ENCODE assay signal across 11 mouse cellular contexts in genomic region chr11:55069023-55069422, GRCm38 (mm10). TPM values are rescaled to one million over a fixed set of nuclear protein-coding genes. Genes with fewer than 3 reads are reported as not detected.
DNase-seq lines count a peak whose midpoint lies in the region; ATAC-seq lines count a peak whose summit lies in the region.
"Had no signal": no experiment of that assay in that cellular context is flagged by ENCODE, and none has a peak within 500 bp of the region (broad histone marks: within the 10 kb centered on the region; RNA-seq: fewer than 3 reads in every experiment).

No protein-coding gene starts in this region.

- 0 out of 2 replicates have a peak, but pooled peaks have one; percentile 2 for ATAC-seq in kidney, embryonic 16.5 days (ENCODE audit: low FRiP score, low TSS enrichment)

- H3K4me1 ChIP-seq in kidney, embryonic 16.5 days (ENCODE audit: insufficient read depth, low read length) = peaks cover 3% of the 10 kb centered on the region; the same call in 1 of the 2 replicates

- no peak for DNase-seq in kidney, adult 18-20 months
- DNase-seq in NIH3T3 (ENCODE audit: low read depth) = peak; percentile 50
- peak; percentile 48 for DNase-seq in embryo, embryonic 10.5 days (ENCODE audit: low spot score)
- DNase-seq in heart, postnatal 10 days = peak; percentile 58 to 67
- DNase-seq in cerebellum, adult 18-20 months = no peak
- no peak for DNase-seq in right cerebral cortex, postnatal 10 days (ENCODE audit: low spot score in 2 of 2)
- DNase-seq: cerebellum, adult 9-10 months; lung, postnatal 10 days; right cerebral cortex, postnatal 4 days had no signal

- H3K9me3 ChIP-seq in kidney, embryonic 16.5 days (ENCODE audit: low read length) = no peaks in the 10 kb centered on the region

- no peaks in the 10 kb centered on the region for H3K36me3 ChIP-seq in kidney, embryonic 16.5 days (ENCODE audit: insufficient read depth, low read length)

- 58% methylated on average over 2 of the region's 2 CpGs for WGBS in kidney, embryonic 16.5 days

- no peak overlapping the region for H3K4me3 ChIP-seq in kidney, embryonic 16.5 days (ENCODE audit: low read length)
- H3K4me3 ChIP-seq: erythroblast, embryonic 14.5 days had no signal

- H3K4me2 ChIP-seq in kidney, embryonic 16.5 days (replicated peaks; ENCODE audit: low read depth, low read length) = no peak overlapping the region

- no peak overlapping the region for H3K27ac ChIP-seq in kidney, embryonic 16.5 days (ENCODE audit: low read length)

- no peaks in the 10 kb centered on the region for H3K27me3 ChIP-seq in kidney, embryonic 16.5 days (ENCODE audit: insufficient read depth, low read length)

- intact Hi-C loops in heart, postnatal 10 days (cut with DNase I) = no loop called here

- H3K9ac ChIP-seq in kidney, embryonic 16.5 days (replicated peaks; ENCODE audit: low read length) = no peak overlapping the region

RNA-seq across cellular contexts. Expression of gene Ccdc69, which starts 8.9 kb away (rescaled TPM):
- 3.0 and 3.6 TPM in 2 replicates for polyA plus RNA-seq in kidney, embryonic 16.5 days (2015; fragmentation: Nextera tagmentation; extraction: Ambion mirVana)
- 10 to 100 TPM in 1 of 2 experiments, 1 to 10 TPM in 1; 9.2 to 11.5 TPM for total RNA-seq in heart, postnatal 10 days (2021)
- polyA plus RNA-seq: erythroblast, embryonic 14.5 days had no signal

RNA-seq across cellular contexts. Expression of gene Gm2a, which starts 28.9 kb away (rescaled TPM):
- polyA plus RNA-seq in kidney, embryonic 16.5 days (2015; fragmentation: Nextera tagmentation; extraction: Ambion mirVana) = 38.0 and 39.7 TPM in 2 replicates
- total RNA-seq in heart, postnatal 10 days (2021) = 10 to 100 TPM; 12.7 to 13.5 TPM

RNA-seq across cellular contexts. Expression of gene Anxa6, which starts 35.8 kb away (rescaled TPM):
- polyA plus RNA-seq in kidney, embryonic 16.5 days (2015; fragmentation: Nextera tagmentation; extraction: Ambion mirVana) = 239 and 266 TPM in 2 replicates
- total RNA-seq in heart, postnatal 10 days (2021) = 100 to 1,000 TPM; 319 to 333 TPM

Comparison
In these comparisons a context has a peak if more than half of its experiments do, and no peak if none do; other contexts are left out.
1. DNase-seq: peak in NIH3T3 (single experiment), embryo, embryonic 10.5 days (single experiment) and heart, postnatal 10 days (2 of 2); none in kidney, adult 18-20 months (single experiment), cerebellum, adult 18-20 months (0 of 2) and right cerebral cortex, postnatal 10 days (0 of 2).